Mouse (Mus musculus) heart, embryonic 11.5 days (tissue): Measurements from ENCODE around the gene Acap2. TPM values are rescaled to one million over a fixed set of nuclear protein-coding genes. Genes with fewer than 3 reads are reported as not detected.

ENCODE experiments used
- polyA plus RNA-seq: library from polyadenylated mRNA; unstranded; fragments of >200 nt; fragmentation: Nextera tagmentation; extraction: Ambion mirVana; gene quantifications from 2 replicates; pipeline ENCODE4 v1.2.1, GENCODE M21; 2014

The Acap2 gene
- polyA plus RNA-seq, 1 experiment from 2014 or later: 14.7 TPM

Other genes with a start within 250 kb of the Acap2 start
- 10.3 and 12.2 TPM in 2 replicates for gene Xxylt1, start 119.8 kb downstream of the Acap2 start, polyA plus RNA-seq
- gene Ppp1r2, start 74.0 kb upstream of the Acap2 start, polyA plus RNA-seq: 90.8 and 91.1 TPM in 2 replicates
- gene Apod, start 113.6 kb upstream of the Acap2 start, polyA plus RNA-seq: not detected in 2 replicates
- 15.5 and 19.3 TPM in 2 replicates for gene Bdh1, start 221.0 kb upstream of the Acap2 start, polyA plus RNA-seq